ENCODE assay signal across 13 mouse cellular contexts in the genomic region with DNA sequence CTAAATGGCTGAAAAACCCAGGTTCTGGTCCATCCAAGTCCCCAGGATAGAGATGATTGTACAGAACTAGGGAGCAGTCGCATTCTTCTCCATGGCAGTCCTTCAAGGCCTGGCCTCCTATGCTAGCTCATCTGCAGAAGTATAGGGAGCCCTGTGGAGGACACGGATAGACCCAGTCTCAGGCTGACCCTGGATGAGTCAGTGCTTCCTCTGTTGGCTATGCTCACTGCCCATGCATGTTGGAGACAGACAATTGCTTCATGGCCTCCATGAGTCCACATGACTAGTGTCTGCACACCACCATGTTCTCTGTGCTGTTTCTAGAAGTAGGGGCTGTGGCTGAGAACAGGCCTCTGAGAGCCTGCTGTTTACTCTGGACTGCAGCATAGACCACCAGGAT.
"Had no signal": no experiment of that assay in that cellular context is flagged by ENCODE, and none has a peak within 500 bp of the region (broad histone marks: within the 10 kb centered on the region; RNA-seq: fewer than 3 reads in every experiment).

No protein-coding gene starts in this region.

- H3K27ac ChIP-seq: kidney, embryonic 15.5 days; left cerebral cortex, adult 2 months; limb, embryonic 15.5 days; liver, embryonic 12.5 days; lung, embryonic 15.5 days; macrophage; neural tube, embryonic 12.5 days had no signal

- H3K9me3 ChIP-seq: kidney, embryonic 15.5 days; limb, embryonic 15.5 days; liver, embryonic 12.5 days; lung, embryonic 15.5 days; neural tube, embryonic 12.5 days had no signal

- H3K4me3 ChIP-seq: kidney, embryonic 15.5 days; left cerebral cortex, adult 2 months; limb, embryonic 15.5 days; liver, embryonic 12.5 days; lung, embryonic 15.5 days; myocyte; neural tube, embryonic 12.5 days had no signal

- H3K4me1 ChIP-seq: neural tube, embryonic 12.5 days had no signal

- DNase-seq: kidney, adult 2 months; kidney, postnatal 14 days; lung, postnatal 14 days; midbrain, embryonic 14.5 days; thymus, postnatal 36 days had no signal

- H3K27me3 ChIP-seq: kidney, embryonic 15.5 days; limb, embryonic 15.5 days; liver, embryonic 12.5 days; lung, embryonic 15.5 days; neural tube, embryonic 12.5 days had no signal
